14 mouse cellular contexts compared by ENCODE assay signal in genomic region chr16:21411779-21412178, GRCm38 (mm10).
"Had no signal": no experiment of that assay in that cellular context is flagged by ENCODE, and none has a peak within 500 bp of the region (broad histone marks: within the 10 kb centered on the region; RNA-seq: fewer than 3 reads in every experiment).

No protein-coding gene starts in this region.

- H3K27ac ChIP-seq: kidney, postnatal 0 days; layer of hippocampus, adult 2 months; limb, embryonic 12.5 days; liver, embryonic 14.5 days; midbrain, embryonic 10.5 days; midbrain, embryonic 15.5 days had no signal

- H3K4me3 ChIP-seq: layer of hippocampus, adult 2 months; limb, embryonic 12.5 days; midbrain, embryonic 10.5 days; midbrain, embryonic 15.5 days had no signal

- H3K9ac ChIP-seq: limb, embryonic 12.5 days; liver, embryonic 14.5 days; midbrain, embryonic 15.5 days had no signal

- H3K27me3 ChIP-seq: limb, embryonic 12.5 days; midbrain, embryonic 15.5 days had no signal

- H3K9me3 ChIP-seq: limb, embryonic 12.5 days; midbrain, embryonic 10.5 days; midbrain, embryonic 15.5 days had no signal

- H3K4me2 ChIP-seq: limb, embryonic 12.5 days; midbrain, embryonic 15.5 days had no signal

- H3K4me1 ChIP-seq: limb, embryonic 12.5 days; midbrain, embryonic 10.5 days; midbrain, embryonic 15.5 days had no signal

- H3K36me3 ChIP-seq: limb, embryonic 12.5 days; midbrain, embryonic 10.5 days; midbrain, embryonic 15.5 days had no signal

- DNase-seq: kidney, adult 11 months; kidney, adult 9 months; kidney, postnatal 36 days; liver; lung, adult 2 months; lung, postnatal 4 days; right cerebral cortex, adult 18-20 months; right cerebral cortex, postnatal 25 days had no signal
